Comparison of ENCODE assay signal across 8 mouse cellular contexts in genomic region chr14:16379917-16380570, GRCm38 (mm10). TPM values are rescaled to one million over a fixed set of nuclear protein-coding genes. Genes with fewer than 3 reads are reported as not detected.
DNase-seq lines count a peak whose midpoint lies in the region; ATAC-seq lines count a peak whose summit lies in the region.

No protein-coding gene starts in this region.

- H3K9ac ChIP-seq in intestine, embryonic 16.5 days (ENCODE audit: low read depth, low read length) = no peak overlapping the region
- no peak overlapping the region for H3K9ac ChIP-seq in limb, embryonic 11.5 days (ENCODE audit: low read length)
- no peak overlapping the region for H3K9ac ChIP-seq in midbrain, embryonic 16.5 days (ENCODE audit: low read depth, low read length)

- H3K4me2 ChIP-seq in intestine, embryonic 16.5 days (ENCODE audit: low read depth, low read length) = 0 out of 2 replicates have a peak overlapping the region, but pooled peaks have one; percentile 9
- H3K4me2 ChIP-seq in limb, embryonic 11.5 days (ENCODE audit: low read depth, severe bottlenecking) = no peak overlapping the region
- no peak overlapping the region for H3K4me2 ChIP-seq in midbrain, embryonic 16.5 days (ENCODE audit: low read length)

- no peaks in the 10 kb centered on the region for H3K9me3 ChIP-seq in intestine, embryonic 16.5 days (ENCODE audit: control insufficient read depth, low read length)
- H3K9me3 ChIP-seq in limb, embryonic 11.5 days (ENCODE audit: control insufficient read depth, low read length) = no peaks in the 10 kb centered on the region
- no peaks in the 10 kb centered on the region for H3K9me3 ChIP-seq in midbrain, embryonic 16.5 days (replicated peaks; ENCODE audit: control insufficient read depth, low read length, poor library complexity, severe bottlenecking)

- peaks cover 5% of the 10 kb centered on the region; the same call in 1 of the 2 replicates for H3K4me1 ChIP-seq in intestine, embryonic 16.5 days (ENCODE audit: control insufficient read depth, insufficient read depth, low read length)
- no peaks in the 10 kb centered on the region for H3K4me1 ChIP-seq in limb, embryonic 11.5 days (ENCODE audit: control insufficient read depth, insufficient read depth, low read length)
- H3K4me1 ChIP-seq in midbrain, embryonic 16.5 days (ENCODE audit: control insufficient read depth, insufficient read depth, low read length) = peaks cover 21% of the 10 kb centered on the region

- peak; percentile 86 for DNase-seq in 416B (ENCODE audit: low read depth)
- peak; percentile 57 for DNase-seq in MN1 (ENCODE audit: low spot score)
- DNase-seq in cerebellum, postnatal 14 days = peak; percentile 64 to 85
- DNase-seq in limb, embryonic 11.5 days (ENCODE audit: low spot score) = peak; percentile 41
- DNase-seq in thymus, postnatal 10 days (ENCODE audit: low spot score in 2 of 2) = peak; percentile 52 to 82

- H3K4me3 ChIP-seq in intestine, embryonic 16.5 days (ENCODE audit: low read length) = no peak overlapping the region
- H3K4me3 ChIP-seq in limb, embryonic 11.5 days (ENCODE audit: low read depth, low read length) = no peak overlapping the region
- H3K4me3 ChIP-seq in midbrain, embryonic 16.5 days (ENCODE audit: low read depth, low read length) = no peak overlapping the region

- H3K36me3 ChIP-seq in intestine, embryonic 16.5 days (ENCODE audit: control insufficient read depth, insufficient read depth, low read length) = no peaks in the 10 kb centered on the region
- H3K36me3 ChIP-seq in limb, embryonic 11.5 days (ENCODE audit: control insufficient read depth, insufficient read depth, low read length) = peaks cover 2% of the 10 kb centered on the region; the same call in 1 of the 2 replicates
- no peaks in the 10 kb centered on the region for H3K36me3 ChIP-seq in midbrain, embryonic 16.5 days (ENCODE audit: control insufficient read depth, insufficient read depth, low read length)

- H3K27ac ChIP-seq in intestine, embryonic 16.5 days (ENCODE audit: low read length) = no peak overlapping the region
- H3K27ac ChIP-seq in limb, embryonic 11.5 days (replicated peaks; ENCODE audit: low read depth, low read length) = no peak overlapping the region
- H3K27ac ChIP-seq in midbrain, embryonic 16.5 days (ENCODE audit: low read length) = 0 out of 2 replicates have a peak overlapping the region, but pooled peaks have one; percentile 38

- WGBS in intestine, embryonic 16.5 days = 22% methylated on average over 2 of the region's 2 CpGs
- 20% methylated on average over 2 of the region's 2 CpGs for WGBS in limb, embryonic 11.5 days
- WGBS in midbrain, embryonic 16.5 days = 5% methylated on average over 2 of the region's 2 CpGs

- no peaks in the 10 kb centered on the region for H3K27me3 ChIP-seq in intestine, embryonic 16.5 days (replicated peaks; ENCODE audit: control insufficient read depth, insufficient read depth, low read length)
- H3K27me3 ChIP-seq in limb, embryonic 11.5 days (ENCODE audit: control insufficient read depth, insufficient read depth, low read length) = no peaks in the 10 kb centered on the region
- H3K27me3 ChIP-seq in midbrain, embryonic 16.5 days (ENCODE audit: control insufficient read depth, insufficient read depth, low read depth, low read length) = no peaks in the 10 kb centered on the region

- ATAC-seq in granulocyte monocyte progenitor cell, adult 5-6 weeks (replicated peaks; ENCODE audit: poor library complexity, severe bottlenecking) = peak; percentile 98
- peak; percentile 88 for ATAC-seq in intestine, embryonic 16.5 days
- peak; percentile 47; the same call in 1 of the 2 replicates for ATAC-seq in limb, embryonic 11.5 days (ENCODE audit: insufficient number of reproducible peaks, low FRiP score, low TSS enrichment, low read depth)
- ATAC-seq in midbrain, embryonic 16.5 days = peak; percentile 92

RNA-seq across cellular contexts. Expression of gene Top2b, which starts 15.1 kb away (rescaled TPM):
- total RNA-seq in granulocyte monocyte progenitor cell, adult 5-6 weeks (2014; fragmentation: Nextera tagmentation) = 84.8 and 111 TPM in 2 replicates
- total RNA-seq in granulocyte monocyte progenitor cell, adult 5-6 weeks (2017) = 125 and 160 TPM in 2 replicates
- 20.4 and 25.6 TPM in 2 replicates for polyA plus RNA-seq in intestine, embryonic 16.5 days (2015; fragmentation: Nextera tagmentation; extraction: Ambion mirVana)
- 155 and 168 TPM in 2 replicates for polyA plus RNA-seq in limb, embryonic 11.5 days (2014; fragmentation: Nextera tagmentation; extraction: Ambion mirVana)
- polyA plus RNA-seq in midbrain, embryonic 16.5 days (2015; fragmentation: Nextera tagmentation; extraction: Ambion mirVana) = 88.8 and 106 TPM in 2 replicates

Comparison
In these comparisons a context has a peak if more than half of its experiments do, and no peak if none do; other contexts are left out.
1. ATAC-seq: peak in every context shown above with its lines; median percentile 98 in granulocyte monocyte progenitor cell, adult 5-6 weeks; 92 in midbrain, embryonic 16.5 days; 88 in intestine, embryonic 16.5 days; 47 in limb, embryonic 11.5 days.